Mouse (Mus musculus) bone marrow macrophage, adult 2 months (primary cell): ENCODE measurements at regions not wholly inside any gene's neighbourhood (a gene's known extent, or its start where the extent isn't known, plus 50 kb on each side); places are given as distances from the start of the nearest gene placed in this dataset.

ENCODE experiments used
- CTCF ChIP-seq: IDR thresholded peaks from 2 replicates; pipeline ENCODE4 v1.5.1; 2012; ENCODE audit warnings: low read depth, mild to moderate bottlenecking, low read length, moderate library complexity
- POLR2A ChIP-seq: IDR thresholded peaks from 2 replicates; pipeline ENCODE4 v1.6.1; 2012; ENCODE audit warnings: mild to moderate bottlenecking, low read depth, low read length, borderline replicate concordance

- no peak for TF ChIP-seq CTCF
- no peak for TF ChIP-seq POLR2A
Observed at GRCm38 (mm10) chr4:53340021-53340667, 100.1 kb upstream of the Slc44a1 start.
